Mouse (Mus musculus) neural tube, embryonic 13.5 days (tissue): ENCODE measurements around the gene Ndufs7. TPM values are rescaled to one million over a fixed set of nuclear protein-coding genes. Genes with fewer than 3 reads are reported as not detected.
"Not testable (repeated sequence)": the region's sequence is repeated elsewhere in the genome, so short reads cannot be mapped to it uniquely, and the experiment has no call there.

Source experiments
- ATAC-seq: fragments of 200-750 bp; cut with Nextera tagmentation; 2 replicates; pipeline ENCODE4 v1.8.0; 2017; ENCODE audit warnings: low read depth, mild to moderate bottlenecking, moderate TSS enrichment, moderate library complexity
- H3K27ac ChIP-seq: fragments of 300-500 bp; sonication (generic); replicated peaks from 2 replicates; pipeline ENCODE4 v1.5.1; 2015; ENCODE audit warnings: moderate library complexity, mild to moderate bottlenecking, inconsistent platforms
- H3K27me3 ChIP-seq: fragments of 300-500 bp; sonication (generic); 2 replicates; pipeline ENCODE4 v1.6.1; 2015; ENCODE audit warnings: mild to moderate bottlenecking, inconsistent platforms
- H3K36me3 ChIP-seq: fragments of 300-500 bp; sonication (generic); 2 replicates; pipeline ENCODE4 v1.6.1; 2015; ENCODE audit warnings: mild to moderate bottlenecking, inconsistent platforms
- H3K4me1 ChIP-seq: fragments of 300-500 bp; sonication (generic); replicated peaks from 2 replicates; pipeline ENCODE4 v1.6.1; 2015; ENCODE audit warnings: inconsistent platforms
- H3K4me2 ChIP-seq: fragments of 300-500 bp; sonication (generic); 2 replicates; pipeline ENCODE4 v1.6.1; 2015; ENCODE audit warnings: inconsistent platforms, mild to moderate bottlenecking, moderate library complexity
- H3K4me3 ChIP-seq: fragments of 300-500 bp; sonication (generic); 2 replicates; pipeline ENCODE4 v1.5.1; 2015; ENCODE audit warnings: mild to moderate bottlenecking, inconsistent platforms
- H3K9ac ChIP-seq: fragments of 300-500 bp; sonication (generic); 2 replicates; pipeline ENCODE4 v1.6.1; 2015; ENCODE audit warnings: moderate library complexity, mild to moderate bottlenecking, inconsistent platforms
- H3K9me3 ChIP-seq: fragments of 300-500 bp; sonication (generic); 2 replicates; pipeline ENCODE4 v1.6.1; 2016; ENCODE audit warnings: inconsistent platforms
- WGBS: fragments of 180-500 bp; shearing (Covaris S2); methylation state at CpG from one replicate; pipeline ENCODE4 v1.1.7; 2015; 5-methylcytosine and 5-hydroxymethylcytosine counted together
- polyA plus RNA-seq: library from polyadenylated mRNA; unstranded; fragments of >200 nt; fragmentation: Nextera tagmentation; extraction: Ambion mirVana; gene quantifications from 2 replicates; pipeline ENCODE4 v1.2.1, GENCODE M21; 2015

Ndufs7 gene
- 250 and 275 TPM in 2 replicates for polyA plus RNA-seq

DNA sequence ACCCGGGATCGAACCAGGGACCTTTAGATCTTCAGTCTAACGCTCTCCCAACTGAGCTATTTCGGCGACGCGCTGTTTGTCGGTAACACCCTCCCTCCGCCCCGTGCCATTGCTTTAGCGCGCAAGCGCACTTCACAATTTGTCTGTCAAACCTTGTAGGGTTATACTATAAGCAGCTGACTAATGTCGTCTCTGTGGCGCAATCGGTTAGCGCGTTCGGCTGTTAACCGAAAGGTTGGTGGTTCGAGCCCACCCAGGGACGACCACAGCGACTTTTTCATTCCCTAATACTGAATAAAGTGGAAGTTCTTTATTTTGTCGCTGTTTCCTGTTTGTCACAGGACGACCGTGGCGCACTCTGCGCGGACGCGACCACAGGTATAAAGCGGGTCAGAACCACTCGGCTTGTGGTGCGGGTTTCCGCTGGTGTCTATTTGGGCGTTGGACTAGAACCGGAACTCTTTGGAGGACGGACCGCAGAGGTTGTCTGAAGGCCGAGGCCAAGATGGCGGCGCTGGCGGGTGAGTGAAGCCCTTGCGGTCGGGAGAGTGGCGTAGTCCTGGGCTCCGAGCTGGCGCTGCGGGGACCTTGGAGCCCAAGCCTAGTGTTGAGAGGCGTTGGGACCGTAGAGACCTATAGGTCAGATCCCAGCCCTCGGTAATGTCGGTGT, at the start of gene Ndufs7:
Gene Ndufs7, plus strand, starts transcription at position 151 of the 670 bp plus-strand sequence.
- H3K4me2 ChIP-seq: peak within 1 kb of the TSS; percentile 97
- ATAC-seq: peak; percentile 86
- H3K27me3 ChIP-seq: no peaks in the 10 kb centered on the region
- WGBS: under 1% methylated on average over 53 of the region's 53 CpGs
- H3K9ac ChIP-seq: peak within 1 kb of the TSS; percentile 88
- peak within 1 kb of the TSS; percentile 78 for H3K4me3 ChIP-seq
- peaks cover 18% of the 10 kb centered on the region for H3K36me3 ChIP-seq
- H3K9me3 ChIP-seq: no peaks in the 10 kb centered on the region
- peaks cover 30% of the 10 kb centered on the region for H3K4me1 ChIP-seq
- H3K27ac ChIP-seq: peak within 1 kb of the TSS; percentile 92

DNA sequence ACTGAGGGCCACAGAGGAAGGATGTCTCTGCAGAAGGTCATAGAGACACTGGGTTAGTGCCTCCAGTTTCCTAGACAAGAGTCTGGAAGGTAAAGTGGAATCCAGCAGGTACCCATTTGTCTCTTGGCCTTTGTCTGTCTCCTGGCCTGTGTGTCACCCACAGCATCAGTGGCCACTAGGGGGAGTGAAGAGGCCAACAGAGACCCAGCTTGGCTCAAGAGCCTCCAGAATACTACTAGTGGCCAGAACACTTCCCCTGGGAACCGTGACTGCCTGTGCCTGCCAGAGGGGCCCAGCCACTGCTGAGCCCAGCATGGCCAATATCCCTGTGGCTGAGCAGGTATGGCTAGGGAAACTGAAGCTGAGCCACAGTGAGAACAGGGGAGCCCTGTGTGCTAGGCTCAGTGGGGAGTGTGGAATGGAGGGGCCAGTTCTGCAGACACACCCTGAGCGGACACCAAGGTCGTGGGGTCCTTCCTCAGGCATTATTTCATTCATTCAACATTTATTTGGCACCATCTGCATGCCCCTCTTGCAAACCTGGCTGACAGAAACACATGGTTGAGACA, 49.4 kb upstream of the Ndufs7 start:
- Histone ChIP-seq H3K4me3 (no peak overlapping the region), H3K27ac (no peak overlapping the region), H3K27me3 (no peaks in the 10 kb centered on the region), H3K4me1 (peaks cover 14% of the 10 kb centered on the region), H3K36me3 (no peaks in the 10 kb centered on the region), H3K9ac (no peak overlapping the region), H3K9me3 (no peaks in the 10 kb centered on the region), H3K4me2 (no peak overlapping the region)
- WGBS: 50% methylated on average over 3 of the region's 3 CpGs
- ATAC-seq: peak; percentile 75

DNA sequence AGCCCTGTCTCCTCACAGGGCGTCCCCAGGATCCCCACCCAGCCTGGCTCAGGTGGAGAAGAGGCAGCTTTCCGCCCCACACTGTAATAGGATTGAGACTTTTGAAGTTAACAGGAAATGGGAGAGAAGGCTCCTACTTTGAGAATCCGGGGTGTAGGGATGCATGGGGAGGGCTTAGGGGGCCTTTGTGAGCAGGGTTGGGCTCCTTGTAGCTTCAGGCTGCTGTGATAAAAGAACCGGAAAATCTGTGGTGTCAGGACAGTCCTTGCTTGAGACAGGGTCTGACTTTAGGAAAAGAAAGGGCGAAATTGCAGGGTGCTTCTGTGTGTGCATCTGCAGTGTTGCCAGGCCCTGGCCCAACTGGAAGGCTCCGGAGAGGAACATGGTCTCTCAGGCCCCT, 48.4 kb upstream of the Ndufs7 start:
- H3K4me2 ChIP-seq: no peak overlapping the region
- H3K9me3 ChIP-seq: no peaks in the 10 kb centered on the region
- H3K27me3 ChIP-seq: no peaks in the 10 kb centered on the region
- ATAC-seq: no peak
- H3K9ac ChIP-seq: no peak overlapping the region
- H3K36me3 ChIP-seq: no peaks in the 10 kb centered on the region
- no peak overlapping the region for H3K27ac ChIP-seq
- WGBS: 81% methylated on average over 6 of the region's 6 CpGs
- peaks cover 12% of the 10 kb centered on the region for H3K4me1 ChIP-seq
- no peak overlapping the region for H3K4me3 ChIP-seq

DNA sequence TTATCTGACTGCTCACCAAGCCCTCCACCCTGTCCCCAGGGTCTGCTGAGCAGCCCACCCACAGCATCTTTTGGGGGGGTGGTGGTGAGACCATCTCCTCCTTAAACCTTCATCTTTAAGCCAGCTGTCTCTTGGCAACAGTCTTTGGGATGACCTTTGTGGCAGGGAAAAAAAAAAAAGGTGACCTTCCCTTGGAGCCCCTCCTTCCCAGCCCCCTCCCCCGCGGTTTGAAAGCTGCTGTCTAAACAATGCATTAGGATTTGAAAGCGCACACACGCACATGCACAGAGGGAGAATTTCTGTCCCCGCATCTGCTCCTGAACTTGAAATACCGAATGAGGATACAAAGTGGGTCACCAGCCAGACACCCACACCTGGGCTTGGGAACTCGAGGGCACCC, 44.9 kb upstream of the Ndufs7 start:
- WGBS: 17% methylated on average over 7 of the region's 7 CpGs
- Histone ChIP-seq H3K27me3 (no peaks in the 10 kb centered on the region), H3K27ac (no peak overlapping the region), H3K9me3 (no peaks in the 10 kb centered on the region), H3K4me3 (no peak overlapping the region), H3K36me3 (no peaks in the 10 kb centered on the region), H3K4me2 (no peak overlapping the region), H3K9ac (no peak overlapping the region), H3K4me1 (peaks cover 29% of the 10 kb centered on the region)
- ATAC-seq: no peak

DNA sequence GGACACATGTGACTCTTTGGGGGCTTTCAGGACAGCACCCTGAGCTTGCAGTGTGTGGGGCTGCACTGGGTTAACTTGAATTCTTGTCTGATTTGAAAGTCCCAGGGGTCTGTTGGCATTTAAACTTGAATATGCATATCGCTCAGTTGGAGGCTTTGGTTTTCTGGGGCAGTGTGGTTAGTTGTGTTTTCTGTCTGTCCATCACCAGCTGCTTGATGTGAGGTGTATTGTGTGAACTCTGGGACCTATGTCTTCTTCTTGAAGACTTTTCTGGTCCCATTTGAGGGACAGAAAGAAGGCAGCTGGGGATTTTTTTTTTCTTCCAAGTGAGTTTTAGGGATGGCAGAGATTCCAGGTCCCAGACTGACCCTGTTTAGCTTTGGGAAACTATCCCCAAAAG, 41.7 kb upstream of the Ndufs7 start:
- ATAC-seq: no peak
- Histone ChIP-seq H3K9me3 (no peaks in the 10 kb centered on the region), H3K36me3 (no peaks in the 10 kb centered on the region), H3K4me3 (no peak overlapping the region), H3K27me3 (no peaks in the 10 kb centered on the region), H3K4me2 (no peak overlapping the region), H3K27ac (no peak overlapping the region), H3K9ac (no peak overlapping the region), H3K4me1 (peaks cover 30% of the 10 kb centered on the region)
- WGBS: 59% methylated on average over 1 of the region's 1 CpGs

DNA sequence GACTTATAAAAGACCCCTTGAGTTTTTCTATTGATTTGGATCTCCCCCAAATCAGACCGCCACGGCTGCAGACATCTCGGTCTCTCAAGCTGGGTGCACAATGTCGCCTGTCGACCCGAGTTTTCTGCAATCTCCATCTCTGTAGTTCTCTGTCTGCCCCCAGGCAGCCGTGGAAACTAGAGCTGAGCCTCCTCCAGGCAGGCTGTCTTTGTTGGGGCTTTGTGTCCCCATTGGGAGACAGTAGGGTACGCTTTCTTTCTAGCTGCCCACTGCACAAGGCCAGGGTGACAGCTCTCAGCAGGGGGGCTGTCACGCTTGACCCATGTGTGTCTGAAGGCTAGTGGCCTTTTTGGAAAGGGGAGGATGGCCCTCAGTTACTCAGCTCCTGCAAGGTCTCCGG, 41.2 kb upstream of the Ndufs7 start:
- no peaks in the 10 kb centered on the region for H3K9me3 ChIP-seq
- no peak overlapping the region for H3K4me2 ChIP-seq
- H3K9ac ChIP-seq: peak overlapping the region; percentile 6; the same call in 1 of the 2 replicates
- no peak for ATAC-seq
- 38% methylated on average over 10 of the region's 10 CpGs for WGBS
- no peaks in the 10 kb centered on the region for H3K27me3 ChIP-seq
- no peak overlapping the region for H3K4me3 ChIP-seq
- H3K4me1 ChIP-seq: peaks cover 30% of the 10 kb centered on the region
- H3K36me3 ChIP-seq: no peaks in the 10 kb centered on the region
- 0 out of 2 replicates have a peak overlapping the region, but pooled peaks have one; percentile 13 for H3K27ac ChIP-seq

DNA sequence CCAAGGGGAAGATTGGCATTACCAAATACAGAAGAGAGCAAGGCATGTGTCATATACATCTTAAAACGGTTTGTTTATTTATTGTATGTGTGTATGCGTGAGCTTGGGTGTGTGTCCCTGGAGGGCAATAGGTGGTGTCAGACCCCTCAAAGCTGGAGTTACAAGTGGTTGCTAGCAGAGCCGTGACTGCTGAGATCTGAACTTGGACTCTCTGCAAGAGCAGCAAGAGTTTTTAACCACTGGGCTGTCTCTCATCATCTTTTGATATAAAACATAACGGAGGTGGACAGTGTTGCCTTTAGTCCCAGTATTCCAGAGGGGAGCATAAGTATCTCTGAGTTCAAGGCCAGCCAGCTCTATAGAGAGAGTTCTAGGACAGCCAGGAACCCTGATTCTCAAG, 40.7 kb upstream of the Ndufs7 start:
- Histone ChIP-seq H3K4me1 (peaks cover 30% of the 10 kb centered on the region), H3K9ac (peak overlapping the region; percentile 53; the same call in 1 of the 2 replicates), H3K27me3 (no peaks in the 10 kb centered on the region), H3K27ac (peak overlapping the region; percentile 87), H3K36me3 (no peaks in the 10 kb centered on the region), H3K4me3 (no peak overlapping the region), H3K9me3 (no peaks in the 10 kb centered on the region), H3K4me2 (no peak overlapping the region; the same call in 1 of the 2 replicates)
- 74% methylated on average over 4 of the region's 4 CpGs for WGBS
- ATAC-seq: no peak

DNA sequence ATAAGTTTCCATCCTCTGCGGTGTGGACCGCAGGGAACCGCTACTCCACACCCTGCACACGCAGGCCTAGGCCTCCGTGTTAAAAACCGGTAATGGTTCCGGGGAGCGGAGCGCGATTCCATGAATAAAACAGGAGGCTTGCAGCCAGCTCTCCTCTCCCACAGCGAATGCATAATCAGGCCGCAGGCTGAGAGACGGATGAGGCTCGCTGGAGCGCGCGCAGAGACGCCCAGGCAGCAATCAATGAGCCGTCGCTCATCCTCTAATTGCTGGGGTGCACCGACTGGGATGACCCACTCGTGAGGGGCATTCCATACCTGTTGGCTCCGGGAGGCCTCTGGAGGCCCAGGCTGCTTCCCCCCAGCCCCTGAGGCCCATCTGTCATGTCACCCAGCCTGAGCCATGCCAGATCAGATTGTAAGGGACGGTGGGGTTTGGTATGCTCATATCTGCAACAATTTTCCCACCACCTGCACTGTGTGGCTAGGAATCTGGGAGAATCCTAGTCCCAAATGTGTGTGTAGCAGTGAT, 40.0 kb upstream of the Ndufs7 start:
- Histone ChIP-seq H3K4me3 (peak overlapping the region; percentile 8; the same call in 1 of the 2 replicates), H3K27me3 (no peaks in the 10 kb centered on the region), H3K4me2 (peak overlapping the region; percentile 46), H3K27ac (peak overlapping the region; percentile 87), H3K36me3 (no peaks in the 10 kb centered on the region), H3K9ac (peak overlapping the region; percentile 53), H3K9me3 (no peaks in the 10 kb centered on the region), H3K4me1 (peaks cover 28% of the 10 kb centered on the region)
- 3% methylated on average over 24 of the region's 24 CpGs for whole genome bisulfite sequencing
- peak; percentile 74; the same call in 1 of the 2 replicates for ATAC-seq

DNA sequence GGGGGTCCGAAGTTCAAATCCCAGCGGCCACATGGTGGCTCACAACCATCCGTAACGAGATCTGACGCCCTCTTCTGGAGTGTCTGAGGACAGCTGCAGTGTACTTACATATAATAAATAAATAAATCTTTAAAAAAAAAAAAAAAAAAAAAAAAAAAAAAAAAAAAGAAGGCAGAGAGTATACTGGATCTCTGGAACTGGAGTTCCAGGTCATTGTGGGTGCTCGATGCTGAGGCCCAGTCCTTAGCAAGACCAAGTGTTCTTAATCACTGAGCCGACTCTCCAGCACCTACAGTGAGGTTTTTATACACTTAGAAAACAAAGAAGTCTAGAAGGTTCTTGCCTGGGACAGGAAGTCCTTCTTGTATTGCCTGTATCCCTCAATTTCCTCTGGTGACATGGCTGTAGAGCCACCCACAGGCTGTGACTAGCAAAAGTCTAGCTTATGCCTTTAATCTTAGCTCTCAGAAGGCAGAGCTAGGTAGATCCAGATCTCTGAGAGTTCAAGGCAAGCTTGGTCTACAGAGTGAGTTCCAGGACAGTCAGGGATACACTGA, 37.3 kb upstream of the Ndufs7 start:
- H3K9me3 ChIP-seq, H3K27ac ChIP-seq, H3K4me3 ChIP-seq, H3K9ac ChIP-seq, ATAC-seq, H3K36me3 ChIP-seq, H3K4me2 ChIP-seq, H3K27me3 ChIP-seq: not testable (repeated sequence)
- 72% methylated on average over 7 of the region's 7 CpGs for WGBS
- peaks cover 36% of the 10 kb centered on the region for H3K4me1 ChIP-seq

DNA sequence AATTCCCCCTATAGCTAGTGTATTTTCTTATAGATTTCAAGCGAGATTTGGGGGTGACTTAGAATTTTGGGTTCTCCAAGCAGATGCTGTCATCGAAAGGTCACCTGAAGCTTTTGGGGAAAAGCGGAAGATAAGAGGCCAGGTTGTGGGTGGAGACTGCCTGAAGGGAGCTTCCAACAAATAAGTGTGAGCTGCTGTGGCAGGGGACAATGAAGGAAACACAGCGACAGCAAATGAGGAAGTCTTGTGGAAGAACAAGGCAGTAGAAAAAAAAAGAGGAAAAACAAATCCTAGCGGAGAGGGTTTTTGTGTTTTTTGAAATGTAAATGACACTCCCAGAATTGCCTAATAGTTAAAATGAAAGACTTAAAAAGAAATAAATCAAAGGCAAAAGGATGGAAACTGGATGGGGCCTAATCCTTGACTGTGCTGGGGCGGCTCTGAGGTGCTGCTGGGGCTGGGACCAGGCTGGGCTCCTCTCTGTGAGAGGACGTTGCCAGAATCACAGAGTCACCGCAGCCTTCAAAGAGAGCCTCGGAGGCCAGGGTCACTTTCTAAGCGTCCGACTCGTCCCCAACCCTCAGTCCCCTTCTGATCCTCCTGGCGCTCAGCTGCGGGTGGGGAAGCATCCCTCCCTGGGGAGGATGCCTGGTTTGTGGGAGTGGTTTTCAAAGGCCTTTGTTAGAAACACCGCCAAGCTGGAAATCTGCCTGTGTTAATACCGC, 33.7 kb upstream of the Ndufs7 start:
- no peak overlapping the region for H3K4me2 ChIP-seq
- no peak for ATAC-seq
- H3K36me3 ChIP-seq: no peaks in the 10 kb centered on the region
- no peak overlapping the region; the same call in 1 of the 2 replicates for H3K27ac ChIP-seq
- peak overlapping the region; percentile 35; the same call in 1 of the 2 replicates for H3K9ac ChIP-seq
- H3K27me3 ChIP-seq: no peaks in the 10 kb centered on the region
- WGBS: 14% methylated on average over 16 of the region's 16 CpGs
- no peaks in the 10 kb centered on the region for H3K9me3 ChIP-seq
- H3K4me1 ChIP-seq: peaks cover 14% of the 10 kb centered on the region
- H3K4me3 ChIP-seq: no peak overlapping the region

DNA sequence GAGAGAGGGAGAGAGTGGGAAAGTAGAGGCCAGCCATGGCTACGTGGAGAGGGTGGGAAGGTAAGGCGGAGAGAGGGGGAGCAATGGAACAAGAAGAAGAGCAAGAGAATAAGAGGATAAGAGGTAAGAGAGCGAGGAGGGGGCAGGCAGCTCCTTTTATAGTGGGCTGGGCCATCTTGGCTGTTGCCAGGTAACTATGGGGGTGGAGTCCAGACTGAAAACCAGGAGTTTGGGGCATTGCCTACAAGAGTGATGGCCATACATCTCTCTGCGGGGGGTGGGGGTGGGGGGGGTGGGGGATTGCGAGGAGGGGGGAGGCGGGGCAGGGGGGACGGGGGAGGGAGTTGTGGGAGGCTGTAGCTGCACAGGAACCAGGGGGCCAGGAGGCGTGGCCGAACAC, 28.2 kb upstream of the Ndufs7 start:
- Histone ChIP-seq H3K4me3 (no peak overlapping the region), H3K36me3 (no peaks in the 10 kb centered on the region), H3K9me3 (no peaks in the 10 kb centered on the region), H3K27me3 (no peaks in the 10 kb centered on the region), H3K4me1 (peaks cover 7% of the 10 kb centered on the region; the same call in 1 of the 2 replicates), H3K27ac (no peak overlapping the region), H3K9ac (no peak overlapping the region), H3K4me2 (no peak overlapping the region)
- no peak for ATAC-seq
- WGBS: 29% methylated on average over 6 of the region's 9 CpGs

DNA sequence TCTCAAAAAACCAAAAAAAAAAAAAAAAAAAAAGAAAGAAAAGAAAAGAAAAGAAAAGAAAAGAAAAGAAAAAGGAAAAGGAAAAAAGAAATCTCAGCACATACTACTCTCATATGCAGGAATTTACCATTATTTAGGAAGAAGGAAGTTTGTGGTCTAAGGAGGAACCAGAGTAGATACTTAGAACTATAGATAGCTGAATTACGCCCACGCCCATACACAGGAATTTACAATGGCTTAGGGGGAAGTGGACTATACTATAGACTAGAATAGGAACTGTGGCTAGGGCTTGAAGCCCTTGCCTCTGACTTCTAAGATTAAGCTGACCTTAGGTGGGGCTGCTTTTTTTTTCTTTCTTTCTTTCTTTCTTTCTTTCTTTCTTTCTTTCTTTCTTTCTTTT, 25.8 kb upstream of the Ndufs7 start:
- not testable (repeated sequence) for ATAC-seq, H3K9me3 ChIP-seq, H3K36me3 ChIP-seq, H3K9ac ChIP-seq, H3K27ac ChIP-seq, H3K4me3 ChIP-seq, H3K4me2 ChIP-seq, H3K27me3 ChIP-seq
- H3K4me1 ChIP-seq: peaks cover 22% of the 10 kb centered on the region
- WGBS: 82% methylated on average over 2 of the region's 2 CpGs
